Mouse (Mus musculus): Measurements from ENCODE around the gene Med23. TPM values are rescaled to one million over a fixed set of nuclear protein-coding genes. Genes with fewer than 3 reads are reported as not detected.

The Med23 gene
- polyA plus RNA-seq, 1 experiment: 17.8 TPM

GRCm38 (mm10) chr10:24863146-24863545 is 6.6 kb upstream of the Med23 start:
- TF ChIP-seq POLR2A (IDR thresholded peaks at IDR 0.05; ENCODE audit: borderline replicate concordance, low read depth, low read length) (no peak), CTCF (IDR thresholded peaks at IDR 0.05; ENCODE audit: low read depth, low read length) (no peak)
- H3K4me1 ChIP-seq (ENCODE audit: control insufficient read depth, insufficient read depth, low read length): no peaks in the 10 kb centered on the region
- H3K27ac ChIP-seq (ENCODE audit: insufficient read depth, low read depth, low read length): no peak overlapping the region
- H3K4me3 ChIP-seq (ENCODE audit: insufficient read depth, low read length): no peak overlapping the region

GRCm38 (mm10) chr10:24864434-24864833 is 5.4 kb upstream of the Med23 start:
- TF ChIP-seq POLR2A (IDR thresholded peaks at IDR 0.05; ENCODE audit: borderline replicate concordance, low read depth, low read length): no peak
- no peak for TF ChIP-seq CTCF (IDR thresholded peaks at IDR 0.05; ENCODE audit: low read depth, low read length)
- Histone ChIP-seq H3K4me1 (ENCODE audit: control insufficient read depth, insufficient read depth, low read length) (no peaks in the 10 kb centered on the region), H3K4me3 (ENCODE audit: insufficient read depth, low read length) (no peak overlapping the region), H3K27ac (ENCODE audit: insufficient read depth, low read depth, low read length) (no peak overlapping the region)

- H3K4me3 ChIP-seq (ENCODE audit: insufficient read depth, low read length): no peak overlapping the region
- H3K27ac ChIP-seq (ENCODE audit: insufficient read depth, low read depth, low read length): no peak overlapping the region
- H3K4me1 ChIP-seq (ENCODE audit: control insufficient read depth, insufficient read depth, low read length): peaks cover 2% of the 10 kb centered on the region; the same call in 1 of the 2 replicates
- no peak for TF ChIP-seq POLR2A (IDR thresholded peaks at IDR 0.05; ENCODE audit: borderline replicate concordance, low read depth, low read length)
- peak; percentile 45 for TF ChIP-seq CTCF (IDR thresholded peaks at IDR 0.05; ENCODE audit: low read depth, low read length)
Observed at GRCm38 (mm10) chr10:24873624-24874023, 3.8 kb downstream of the Med23 start.

- Histone ChIP-seq H3K4me3 (ENCODE audit: insufficient read depth, low read length) (no peak overlapping the region), H3K4me1 (ENCODE audit: control insufficient read depth, insufficient read depth, low read length) (0 out of 2 replicates have a peak, but pooled peaks cover 2% of the 10 kb centered on the region), H3K27ac (ENCODE audit: insufficient read depth, low read depth, low read length) (no peak overlapping the region)
- TF ChIP-seq POLR2A (IDR thresholded peaks at IDR 0.05; ENCODE audit: borderline replicate concordance, low read depth, low read length): no peak
- no peak for TF ChIP-seq CTCF (IDR thresholded peaks at IDR 0.05; ENCODE audit: low read depth, low read length)
Observed at GRCm38 (mm10) chr10:24886008-24886407, 16.2 kb downstream of the Med23 start.

- H3K27ac ChIP-seq (ENCODE audit: insufficient read depth, low read depth, low read length): no peak overlapping the region
- H3K4me1 ChIP-seq (ENCODE audit: control insufficient read depth, insufficient read depth, low read length): 0 out of 2 replicates have a peak, but pooled peaks cover 2% of the 10 kb centered on the region
- TF ChIP-seq CTCF (IDR thresholded peaks at IDR 0.05; ENCODE audit: low read depth, low read length) (no peak), POLR2A (IDR thresholded peaks at IDR 0.05; ENCODE audit: borderline replicate concordance, low read depth, low read length) (no peak)
- no peak overlapping the region for H3K4me3 ChIP-seq (ENCODE audit: insufficient read depth, low read length)
Observed at GRCm38 (mm10) chr10:24888343-24888742, 18.6 kb downstream of the Med23 start.

GRCm38 (mm10) chr10:24895927-24896326 is 26.1 kb downstream of the Med23 start:
- Histone ChIP-seq H3K4me3 (ENCODE audit: insufficient read depth, low read length) (no peak overlapping the region), H3K4me1 (ENCODE audit: control insufficient read depth, insufficient read depth, low read length) (no peaks in the 10 kb centered on the region), H3K27ac (ENCODE audit: insufficient read depth, low read depth, low read length) (no peak overlapping the region)
- TF ChIP-seq CTCF (IDR thresholded peaks at IDR 0.05; ENCODE audit: low read depth, low read length) (no peak), POLR2A (IDR thresholded peaks at IDR 0.05; ENCODE audit: borderline replicate concordance, low read depth, low read length) (no peak)

- Histone ChIP-seq H3K27ac (ENCODE audit: insufficient read depth, low read depth, low read length) (no peak overlapping the region), H3K4me3 (ENCODE audit: insufficient read depth, low read length) (no peak overlapping the region), H3K4me1 (ENCODE audit: control insufficient read depth, insufficient read depth, low read length) (peaks cover 7% of the 10 kb centered on the region)
- TF ChIP-seq CTCF (IDR thresholded peaks at IDR 0.05; ENCODE audit: low read depth, low read length) (no peak), POLR2A (IDR thresholded peaks at IDR 0.05; ENCODE audit: borderline replicate concordance, low read depth, low read length) (no peak)
Observed at GRCm38 (mm10) chr10:24905627-24906026, 35.8 kb downstream of the Med23 start.

GRCm38 (mm10) chr10:24911199-24911598 is 41.4 kb downstream of the Med23 start:
- Histone ChIP-seq H3K4me1 (ENCODE audit: control insufficient read depth, insufficient read depth, low read length) (peaks cover 14% of the 10 kb centered on the region), H3K4me3 (ENCODE audit: insufficient read depth, low read length) (no peak overlapping the region), H3K27ac (ENCODE audit: insufficient read depth, low read depth, low read length) (peak overlapping the region; percentile 87)
- TF ChIP-seq POLR2A (IDR thresholded peaks at IDR 0.05; ENCODE audit: borderline replicate concordance, low read depth, low read length) (no peak), CTCF (IDR thresholded peaks at IDR 0.05; ENCODE audit: low read depth, low read length) (no peak)

GRCm38 (mm10) chr10:24912576-24912975 is 42.8 kb downstream of the Med23 start:
- no peak for TF ChIP-seq POLR2A (IDR thresholded peaks at IDR 0.05; ENCODE audit: borderline replicate concordance, low read depth, low read length)
- TF ChIP-seq CTCF (IDR thresholded peaks at IDR 0.05; ENCODE audit: low read depth, low read length): no peak
- Histone ChIP-seq H3K4me3 (ENCODE audit: insufficient read depth, low read length) (no peak overlapping the region), H3K4me1 (ENCODE audit: control insufficient read depth, insufficient read depth, low read length) (peaks cover 14% of the 10 kb centered on the region), H3K27ac (ENCODE audit: insufficient read depth, low read depth, low read length) (no peak overlapping the region)

- TF ChIP-seq POLR2A (IDR thresholded peaks at IDR 0.05; ENCODE audit: borderline replicate concordance, low read depth, low read length) (no peak), CTCF (IDR thresholded peaks at IDR 0.05; ENCODE audit: low read depth, low read length) (no peak)
- Histone ChIP-seq H3K4me3 (ENCODE audit: insufficient read depth, low read length) (no peak overlapping the region), H3K27ac (ENCODE audit: insufficient read depth, low read depth, low read length) (no peak overlapping the region), H3K4me1 (ENCODE audit: control insufficient read depth, insufficient read depth, low read length) (peaks cover 13% of the 10 kb centered on the region)
Observed at GRCm38 (mm10) chr10:24915486-24915885, 45.7 kb downstream of the Med23 start.

- H3K4me1 ChIP-seq (ENCODE audit: control insufficient read depth, insufficient read depth, low read length): peaks cover 12% of the 10 kb centered on the region
- TF ChIP-seq POLR2A (IDR thresholded peaks at IDR 0.05; ENCODE audit: borderline replicate concordance, low read depth, low read length): no peak
- no peak for TF ChIP-seq CTCF (IDR thresholded peaks at IDR 0.05; ENCODE audit: low read depth, low read length)
- no peak overlapping the region for H3K4me3 ChIP-seq (ENCODE audit: insufficient read depth, low read length)
- no peak overlapping the region for H3K27ac ChIP-seq (ENCODE audit: insufficient read depth, low read depth, low read length)
Observed at GRCm38 (mm10) chr10:24922977-24923376, 53.2 kb downstream of the Med23 start.
